In genomic region chr2:115858927-115859326, GRCm38 (mm10) we compare ENCODE assay signal across 9 mouse cellular contexts.
DNase-seq lines count a peak whose midpoint lies in the region; ATAC-seq and TF ChIP-seq lines count a peak whose summit lies in the region.
"Had no signal": no experiment of that assay in that cellular context is flagged by ENCODE, and none has a peak within 500 bp of the region (broad histone marks: within the 10 kb centered on the region; RNA-seq: fewer than 3 reads in every experiment).

No protein-coding gene starts in this region.

- no peaks in the 10 kb centered on the region for H3K9me3 ChIP-seq in heart, postnatal 0 days (replicated peaks; ENCODE audit: control insufficient read depth, low read length)
- no peaks in the 10 kb centered on the region for H3K9me3 ChIP-seq in embryonic facial prominence, embryonic 14.5 days (ENCODE audit: control insufficient read depth, low read length)
- H3K9me3 ChIP-seq in hindbrain, postnatal 0 days (ENCODE audit: low read length), result no peaks in the 10 kb centered on the region
- H3K9me3 ChIP-seq in neural tube, embryonic 12.5 days, result no peaks in the 10 kb centered on the region

- no peak for TF ChIP-seq EP300 in heart, postnatal 0 days (IDR thresholded peaks at IDR 0.05; ENCODE audit: low read depth)

- no peak overlapping the region for H3K27ac ChIP-seq in heart, postnatal 0 days (ENCODE audit: low read depth)
- H3K27ac ChIP-seq in embryonic facial prominence, embryonic 14.5 days (replicated peaks; ENCODE audit: low read depth, low read length), result no peak overlapping the region; the same call in 1 of the 2 replicates
- peak overlapping the region; percentile 74 for H3K27ac ChIP-seq in hindbrain, postnatal 0 days
- peak overlapping the region; percentile 86 for H3K27ac ChIP-seq in neural tube, embryonic 12.5 days

- no peak for TF ChIP-seq CTCF in heart, postnatal 0 days (IDR thresholded peaks at IDR 0.05; ENCODE audit: low read depth)
- TF ChIP-seq CTCF in hindbrain, postnatal 0 days (IDR thresholded peaks at IDR 0.05; ENCODE audit: low read depth), result no peak

- DNase-seq in heart, postnatal 0 days (ENCODE audit: low spot score), result no peak
- no peak for DNase-seq in heart, postnatal 36 days
- DNase-seq in embryonic facial prominence, embryonic 14.5 days (ENCODE audit: low spot score), result no peak
- peak; percentile 59 for DNase-seq in hindbrain, postnatal 0 days (ENCODE audit: low spot score)
- no peak for DNase-seq in embryo, embryonic 10 days (ENCODE audit: low spot score)
- no peak for DNase-seq in left cerebral cortex, adult 9 months (ENCODE audit: low spot score in 2 of 2)
- no peak for DNase-seq in kidney, postnatal 14 days
- DNase-seq: cerebellum, adult 9-11 months had no signal

- peak overlapping the region; percentile 69 for H3K4me2 ChIP-seq in heart, postnatal 0 days (ENCODE audit: low read depth, low read length)
- peak overlapping the region; percentile 52 for H3K4me2 ChIP-seq in embryonic facial prominence, embryonic 14.5 days (ENCODE audit: low read depth, low read length)
- H3K4me2 ChIP-seq in hindbrain, postnatal 0 days (ENCODE audit: low read depth, low read length), result peak overlapping the region; percentile 48
- peak overlapping the region; percentile 59 for H3K4me2 ChIP-seq in neural tube, embryonic 12.5 days (replicated peaks)

- H3K27me3 ChIP-seq in heart, postnatal 0 days (ENCODE audit: control insufficient read depth, insufficient read depth, low read length), result peaks cover 34% of the 10 kb centered on the region
- H3K27me3 ChIP-seq in embryonic facial prominence, embryonic 14.5 days (replicated peaks; ENCODE audit: control insufficient read depth, insufficient read depth, low read length), result peaks cover 67% of the 10 kb centered on the region
- peaks cover 8% of the 10 kb centered on the region for H3K27me3 ChIP-seq in hindbrain, postnatal 0 days (ENCODE audit: insufficient read depth, low read length)
- H3K27me3 ChIP-seq in neural tube, embryonic 12.5 days (replicated peaks), result peaks cover 11% of the 10 kb centered on the region

- WGBS in heart, postnatal 0 days, result 17% methylated on average over 10 of the region's 10 CpGs
- WGBS in embryonic facial prominence, embryonic 14.5 days, result 5% methylated on average over 10 of the region's 10 CpGs
- 4% methylated on average over 10 of the region's 10 CpGs for WGBS in hindbrain, postnatal 0 days
- under 1% methylated on average over 10 of the region's 10 CpGs for WGBS in neural tube, embryonic 12.5 days

- intact Hi-C loops in heart, postnatal 36 days (cut with DNase I), result loop anchor here (5.0 to 10.0 kb wide), 6 partner anchors 277 to 1594 kb away; partner anchors contain the start of gene BC052040

- H3K36me3 ChIP-seq in heart, postnatal 0 days (replicated peaks; ENCODE audit: control insufficient read depth, insufficient read depth, low read length), result no peaks in the 10 kb centered on the region
- H3K36me3 ChIP-seq in embryonic facial prominence, embryonic 14.5 days (ENCODE audit: control insufficient read depth, insufficient read depth, low read length), result peaks cover 2% of the 10 kb centered on the region; the same call in 1 of the 2 replicates
- H3K36me3 ChIP-seq in hindbrain, postnatal 0 days (ENCODE audit: insufficient read depth, low read length), result no peaks in the 10 kb centered on the region
- H3K36me3 ChIP-seq in neural tube, embryonic 12.5 days, result peaks cover 7% of the 10 kb centered on the region

- peak overlapping the region; percentile 40 for H3K9ac ChIP-seq in heart, postnatal 0 days (replicated peaks; ENCODE audit: low read depth, low read length)
- no peak overlapping the region for H3K9ac ChIP-seq in embryonic facial prominence, embryonic 14.5 days (ENCODE audit: low read depth, low read length)
- no peak overlapping the region for H3K9ac ChIP-seq in hindbrain, postnatal 0 days (replicated peaks; ENCODE audit: low read length)
- H3K9ac ChIP-seq in neural tube, embryonic 12.5 days, result peak overlapping the region; percentile 48; the same call in 1 of the 2 replicates

- H3K4me1 ChIP-seq in heart, postnatal 0 days (ENCODE audit: control insufficient read depth, insufficient read depth), result peaks cover 12% of the 10 kb centered on the region; the same call in 1 of the 2 replicates
- H3K4me1 ChIP-seq in embryonic facial prominence, embryonic 14.5 days (ENCODE audit: control insufficient read depth, insufficient read depth, low read length), result peaks cover 21% of the 10 kb centered on the region
- H3K4me1 ChIP-seq in hindbrain, postnatal 0 days (ENCODE audit: insufficient read depth, low read length), result no peaks in the 10 kb centered on the region
- peaks cover 46% of the 10 kb centered on the region for H3K4me1 ChIP-seq in neural tube, embryonic 12.5 days

- no peak for ATAC-seq in heart, postnatal 0 days (ENCODE audit: insufficient read depth, low read depth)
- no peak for ATAC-seq in embryonic facial prominence, embryonic 14.5 days (ENCODE audit: low read depth)
- no peak for ATAC-seq in hindbrain, postnatal 0 days
- ATAC-seq in neural tube, embryonic 12.5 days (ENCODE audit: low FRiP score, low read depth), result peak; percentile 1

- H3K4me3 ChIP-seq in heart, postnatal 0 days (ENCODE audit: low read depth, low read length), result peak overlapping the region; percentile 43
- H3K4me3 ChIP-seq in embryonic facial prominence, embryonic 14.5 days (ENCODE audit: low read depth, low read length), result peak overlapping the region; percentile 8; the same call in 1 of the 2 replicates
- peak overlapping the region; percentile 5; the same call in 1 of the 2 replicates for H3K4me3 ChIP-seq in hindbrain, postnatal 0 days (ENCODE audit: low read length)
- peak overlapping the region; percentile 16 for H3K4me3 ChIP-seq in neural tube, embryonic 12.5 days

Comparison
In these comparisons a context has a peak if more than half of its experiments do, and no peak if none do; other contexts are left out.
1. H3K27ac ChIP-seq: peak in hindbrain, postnatal 0 days (single experiment) and neural tube, embryonic 12.5 days (single experiment); none in heart, postnatal 0 days (single experiment) and embryonic facial prominence, embryonic 14.5 days (single experiment).
2. H3K9ac ChIP-seq: peak in heart, postnatal 0 days (single experiment) and neural tube, embryonic 12.5 days (single experiment); none in embryonic facial prominence, embryonic 14.5 days (single experiment) and hindbrain, postnatal 0 days (single experiment).
3. Peak in every context shown above with its lines, with median percentiles within 50 percentile points of each other: H3K4me2 ChIP-seq and H3K4me3 ChIP-seq.